Mouse (Mus musculus) MEL (cell line): ENCODE results near the gene Atp5s.

Source experiments
- CHD1 ChIP-seq: IDR thresholded peaks from 2 replicates; pipeline ENCODE4 v1.6.1; 2012; ENCODE audit warnings: low read depth, mild to moderate bottlenecking, inconsistent platforms, low read length, improper control_type of control experiment
- CTCF ChIP-seq, 3 experiments: IDR thresholded peaks in 2 of 3; conservative IDR thresholded peaks in 1 of 3; 2 replicates each; pipeline ENCODE4 v1.5.1; 2011 to 2012; ENCODE audit warnings: low read length in 3 of 3, low read depth in 2 of 3, mild to moderate bottlenecking in 2 of 3, improper control_type of control experiment in 1 of 3, inconsistent platforms in 1 of 3, mixed read lengths in 1 of 3, moderate library complexity in 1 of 3; ENCODE audit not compliant: control insufficient read depth in 1 of 3, insufficient read depth in 1 of 3, poor library complexity in 1 of 3, severe bottlenecking in 1 of 3
- ELF1 ChIP-seq: IDR thresholded peaks from 2 replicates; pipeline ENCODE4 v1.6.1; 2014; ENCODE audit warnings: low read depth, mild to moderate bottlenecking, inconsistent platforms, low read length, improper control_type of control experiment, moderate library complexity
- POLR2A ChIP-seq, 2 experiments: IDR thresholded peaks; 2 replicates each; pipeline ENCODE4 v1.6.1; 2011 to 2012; ENCODE audit warnings: low read length in 2 of 2, mild to moderate bottlenecking in 2 of 2, control low read depth in 1 of 2, improper control_type of control experiment in 1 of 2, low read depth in 1 of 2, moderate library complexity in 1 of 2; ENCODE audit not compliant: control insufficient read depth in 1 of 2, insufficient read depth in 1 of 2, poor library complexity in 1 of 2
- RAD21 ChIP-seq: IDR thresholded peaks from 2 replicates; pipeline ENCODE4 v1.6.1; 2011; ENCODE audit warnings: mild to moderate bottlenecking, low read depth, low read length, improper control_type of control experiment
- SMC3 ChIP-seq: IDR thresholded peaks from 2 replicates; pipeline ENCODE4 v1.6.1; 2011; ENCODE audit warnings: low read depth, low read length, improper control_type of control experiment

- TF ChIP-seq POLR2A (IDR thresholded peaks at IDR 0.05; ENCODE audit: control insufficient read depth in 1 of 2, insufficient read depth in 1 of 2, low read depth in 1 of 2, low read length in 2 of 2, poor library complexity in 1 of 2) (no peak), RAD21 (no peak), SMC3 (no peak), CTCF (IDR thresholded peaks at IDR 0.05 in 2 of 3, conservative IDR thresholded peaks at IDR 0.05 in 1 of 3; ENCODE audit: control insufficient read depth in 1 of 3, insufficient read depth in 1 of 3, low read depth in 2 of 3, low read length in 3 of 3, poor library complexity in 1 of 3, severe bottlenecking in 1 of 3) (no peak), ELF1 (no peak), CHD1 (no peak)
Measured at GRCm38 (mm10) chr12:69783247-69784025, 58.7 kb downstream of the Atp5s start.
